Mouse (Mus musculus): ENCODE measurements at regions not wholly inside any gene's neighbourhood (a gene's known extent, or its start where the extent isn't known, plus 50 kb on each side); places are given as distances from the start of the nearest gene placed in this dataset.

DNA sequence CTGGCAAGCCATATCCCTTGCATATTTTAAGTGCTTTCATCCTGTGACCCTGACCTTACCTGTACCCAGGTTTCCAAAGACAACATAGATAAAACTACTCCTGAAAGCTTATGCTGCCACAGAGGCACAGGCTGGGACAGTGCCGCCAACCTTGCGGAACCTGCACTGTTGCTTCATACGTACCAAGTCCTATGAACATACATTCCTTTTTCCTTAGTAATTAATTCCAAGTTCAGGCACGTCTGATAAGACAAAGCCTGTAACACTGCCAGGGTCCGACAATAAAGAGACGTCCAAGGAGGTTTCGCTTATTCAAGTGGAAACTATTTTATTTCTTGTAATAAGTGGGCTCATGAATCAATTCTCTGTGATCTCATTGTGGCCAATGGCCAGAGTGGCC, 70.2 kb upstream of the Pbx1 start:
- no peak for TF ChIP-seq CTCF (IDR thresholded peaks at IDR 0.05; ENCODE audit: low read depth, low read length)
- no peak for TF ChIP-seq POLR2A (IDR thresholded peaks at IDR 0.05; ENCODE audit: extremely low read depth, insufficient read depth, low read length)

Data from liver, adult 2 months (tissue).